Mouse (Mus musculus): Measurements from ENCODE around the gene Blnk. TPM values are rescaled to one million over a fixed set of nuclear protein-coding genes. Genes with fewer than 3 reads are reported as not detected.
A peak's percentile ranks its signal among the peaks of the same experiment; 100 is the strongest.

Gene Blnk
- polyA plus RNA-seq, 1 experiment from 2014 or later = 0.48 TPM

DNA sequence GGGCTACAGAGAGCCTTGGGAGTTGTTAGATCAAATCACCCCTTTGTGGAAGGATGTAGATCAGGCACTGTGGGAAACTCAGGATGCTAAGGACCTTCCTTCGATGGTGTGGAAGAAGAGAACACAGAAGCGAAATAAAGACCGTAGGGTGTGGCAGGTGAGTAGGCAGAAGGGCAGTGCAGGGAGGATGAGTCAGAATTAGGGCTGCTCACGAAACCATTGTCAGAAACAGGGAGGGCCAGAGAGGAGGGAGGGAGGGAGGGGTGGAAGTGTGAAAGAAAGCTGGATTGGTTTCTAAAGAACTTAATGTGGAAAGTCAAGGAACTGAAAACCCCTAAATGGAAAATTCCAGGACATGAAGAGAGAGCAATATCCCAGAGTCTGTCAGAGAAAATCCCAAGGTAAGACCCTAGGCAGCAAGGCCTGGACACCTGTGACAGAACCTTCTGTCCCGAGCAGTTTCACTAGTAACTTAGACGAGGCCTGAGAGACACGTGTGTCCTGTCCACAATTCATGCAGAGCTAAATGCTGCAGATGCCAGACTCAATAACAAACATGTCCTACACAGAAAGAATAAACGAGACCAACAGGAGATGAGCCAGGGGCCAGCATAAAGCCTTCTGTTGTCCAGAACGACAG is 4.3 kb downstream of the Blnk start:
- 63% methylated on average over 9 of the region's 9 CpGs for WGBS (ENCODE audit: insufficient replicate concordance)
- Histone ChIP-seq H3K27me3 (peaks cover 6% of the 10 kb centered on the region), H3K36me3 (no peaks in the 10 kb centered on the region), H3K27ac (no peak overlapping the region), H3K4me3 (replicated peaks) (no peak overlapping the region), H3K4me1 (replicated peaks) (0 out of 2 replicates have a peak, but pooled peaks cover 13% of the 10 kb centered on the region), H3K4me2 (no peak overlapping the region), H3K9me3 (replicated peaks) (no peaks in the 10 kb centered on the region), H3K9ac (no peak overlapping the region)
- no peak for ATAC-seq (ENCODE audit: low read depth)
- no peak for DNase-seq

DNA sequence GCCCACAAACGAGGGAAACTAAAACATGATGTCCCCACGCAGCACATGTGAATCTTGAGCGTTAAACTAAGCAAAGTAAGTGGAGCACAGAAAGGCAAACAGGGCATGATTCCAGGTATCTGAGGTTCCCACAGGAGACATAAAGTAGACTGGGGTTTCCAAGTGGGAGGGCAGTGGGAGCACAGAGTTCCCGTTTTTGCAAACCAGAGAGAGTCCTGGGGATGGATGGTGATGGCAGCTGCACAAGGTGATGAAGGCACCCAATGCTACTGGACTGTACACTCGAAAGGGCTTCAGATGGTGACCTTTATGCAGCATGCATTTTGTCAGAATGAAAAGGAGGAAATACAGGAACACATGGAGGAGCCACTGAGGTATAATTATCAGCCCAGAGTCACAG is 5.5 kb downstream of the Blnk start:
- peaks cover 6% of the 10 kb centered on the region for H3K27me3 ChIP-seq
- no peaks in the 10 kb centered on the region for H3K9me3 ChIP-seq (replicated peaks)
- H3K4me3 ChIP-seq (replicated peaks) = no peak overlapping the region
- no peak overlapping the region for H3K9ac ChIP-seq
- no peaks in the 10 kb centered on the region for H3K36me3 ChIP-seq
- H3K27ac ChIP-seq = no peak overlapping the region
- WGBS (ENCODE audit: insufficient replicate concordance) = 66% methylated on average over 5 of the region's 5 CpGs
- DNase-seq (no peak), ATAC-seq (ENCODE audit: low read depth) (no peak)
- no peak overlapping the region for H3K4me2 ChIP-seq
- H3K4me1 ChIP-seq (replicated peaks) = 0 out of 2 replicates have a peak, but pooled peaks cover 8% of the 10 kb centered on the region

DNA sequence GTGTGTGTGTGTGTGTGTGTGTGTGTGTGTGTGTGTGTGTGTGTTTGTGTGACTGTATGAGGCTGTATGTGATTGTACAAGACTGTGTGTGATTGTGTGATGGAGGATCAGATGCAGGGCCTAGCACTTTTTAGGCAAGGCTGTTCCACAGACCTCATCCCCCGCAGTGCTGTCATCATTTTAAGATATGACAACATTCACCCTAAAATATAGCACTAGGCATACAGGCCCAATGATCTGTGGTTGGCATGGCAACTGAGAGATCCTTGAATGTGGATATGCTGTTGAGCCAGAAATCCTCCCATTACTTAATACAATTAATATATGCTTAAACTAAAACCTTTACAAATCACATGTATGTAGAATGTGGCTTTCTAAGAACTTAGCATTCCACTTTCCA is 9.8 kb downstream of the Blnk start:
- DNase-seq (no peak), ATAC-seq (ENCODE audit: low read depth) (no peak)
- 82% methylated on average over 1 of the region's 1 CpGs for WGBS (ENCODE audit: insufficient replicate concordance)
- Histone ChIP-seq H3K27ac (no peak overlapping the region), H3K4me1 (replicated peaks) (no peaks in the 10 kb centered on the region), H3K4me2 (no peak overlapping the region), H3K9me3 (replicated peaks) (no peaks in the 10 kb centered on the region), H3K4me3 (replicated peaks) (no peak overlapping the region), H3K27me3 (peaks cover 2% of the 10 kb centered on the region), H3K36me3 (no peaks in the 10 kb centered on the region), H3K9ac (no peak overlapping the region)

DNA sequence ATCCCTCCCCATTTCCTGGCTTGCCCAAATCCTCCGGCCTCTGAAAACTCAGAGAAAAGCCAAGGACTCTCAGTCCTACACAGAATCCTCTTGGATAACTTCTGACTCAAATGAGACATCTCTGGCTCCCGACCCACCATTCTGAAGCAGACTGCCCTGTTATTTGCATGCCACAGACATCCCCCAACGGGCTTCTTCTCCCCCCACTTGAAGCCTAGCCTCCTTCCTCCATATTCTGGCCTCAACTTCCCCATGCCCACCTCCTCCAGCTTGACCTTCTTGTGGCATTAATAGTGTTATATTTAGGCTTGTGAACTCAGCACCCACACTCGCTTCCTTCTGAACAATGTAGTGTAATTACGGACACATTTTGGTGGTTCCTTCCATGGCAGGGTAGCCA is 13.7 kb downstream of the Blnk start:
- WGBS (ENCODE audit: insufficient replicate concordance) = 50% methylated on average over 5 of the region's 5 CpGs

DNA sequence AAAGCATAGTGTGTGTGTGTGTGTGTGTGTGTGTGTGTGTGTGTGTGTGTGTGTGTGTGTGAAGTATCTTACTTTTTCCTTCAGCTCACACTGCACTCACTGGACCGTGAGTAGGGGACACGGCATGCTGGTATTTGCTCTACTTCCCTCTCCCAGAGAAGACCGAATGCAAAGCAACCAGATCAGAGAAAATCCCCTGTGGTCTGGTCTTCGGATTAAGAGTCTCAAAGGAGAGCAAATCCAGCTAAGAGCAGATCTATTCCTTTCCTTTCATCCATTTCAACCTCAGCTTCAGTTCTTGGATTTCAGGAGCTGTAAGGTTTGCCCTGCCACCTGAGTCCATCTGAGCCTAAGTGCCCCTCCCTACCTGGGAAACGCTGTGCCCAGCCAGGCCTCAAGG is 16.3 kb downstream of the Blnk start:
- 64% methylated on average over 5 of the region's 5 CpGs for WGBS (ENCODE audit: insufficient replicate concordance)
- ATAC-seq (ENCODE audit: low read depth) (no peak), DNase-seq (no peak)
- H3K4me2 ChIP-seq = no peak overlapping the region
- peak overlapping the region; percentile 90 for H3K27ac ChIP-seq
- H3K4me3 ChIP-seq (replicated peaks) = no peak overlapping the region
- H3K36me3 ChIP-seq = no peaks in the 10 kb centered on the region
- peak overlapping the region; percentile 60 for H3K9ac ChIP-seq
- H3K4me1 ChIP-seq (replicated peaks) = peaks cover 29% of the 10 kb centered on the region
- H3K9me3 ChIP-seq (replicated peaks) = no peaks in the 10 kb centered on the region
- H3K27me3 ChIP-seq = no peaks in the 10 kb centered on the region; the same call in 1 of the 2 replicates

More for the DNA sequence above, 13.7 kb downstream of the Blnk start:
- no peak for ATAC-seq (ENCODE audit: low read depth)
- Histone ChIP-seq H3K27me3 (no peaks in the 10 kb centered on the region; the same call in 1 of the 2 replicates), H3K27ac (no peak overlapping the region), H3K4me3 (replicated peaks) (no peak overlapping the region), H3K4me2 (no peak overlapping the region), H3K9me3 (replicated peaks) (no peaks in the 10 kb centered on the region), H3K4me1 (replicated peaks) (peaks cover 22% of the 10 kb centered on the region), H3K36me3 (no peaks in the 10 kb centered on the region), H3K9ac (no peak overlapping the region)
- no peak for DNase-seq

DNA sequence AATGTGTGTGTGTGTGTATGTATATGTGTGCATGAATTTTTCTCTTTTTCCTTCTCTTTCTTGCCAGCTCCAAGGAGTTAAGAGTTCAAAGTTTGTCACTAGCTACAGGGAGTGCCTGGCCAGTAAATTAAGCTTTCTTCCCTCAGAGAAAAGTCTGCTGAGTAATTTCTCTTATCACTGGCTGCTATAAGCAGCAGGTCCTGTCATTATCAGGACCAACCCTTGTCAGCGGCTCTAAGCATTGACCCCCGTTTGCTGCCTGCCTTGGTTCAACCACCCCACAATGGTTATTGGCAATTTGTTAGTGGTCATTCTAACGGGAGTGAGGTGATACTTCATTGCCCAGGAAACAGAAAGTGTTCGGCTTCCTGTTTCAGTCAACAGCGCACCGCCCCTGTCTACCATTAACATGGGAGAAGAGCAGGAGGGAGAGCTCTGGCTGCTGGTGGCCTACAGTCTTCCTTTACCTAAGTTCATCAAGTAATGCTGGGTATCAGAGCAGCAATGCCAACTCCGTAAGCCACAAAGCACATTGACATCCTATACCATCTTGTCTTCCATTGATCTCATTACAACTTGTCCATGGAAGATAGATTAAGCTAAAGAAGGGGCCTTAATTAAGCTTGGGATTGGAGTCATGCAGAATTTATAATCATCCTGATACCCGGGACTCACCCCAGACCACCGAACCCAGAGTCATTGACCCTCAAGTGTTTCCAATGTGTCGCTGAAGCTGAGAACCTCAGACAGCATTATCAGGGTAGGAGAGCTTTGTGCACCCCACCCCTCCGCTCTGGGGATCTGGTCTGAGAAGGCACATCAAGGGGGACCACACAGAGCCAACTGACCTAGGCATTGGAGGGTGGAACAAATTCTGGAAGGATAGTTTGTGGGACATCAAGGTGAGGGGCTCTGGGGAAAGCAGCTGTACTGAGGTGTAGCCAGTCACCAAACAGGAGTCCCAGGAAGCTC is 17.1 kb downstream of the Blnk start:
- peak; percentile 38 for DNase-seq
- ATAC-seq (ENCODE audit: low read depth) = peak; percentile 94
- peaks cover 34% of the 10 kb centered on the region for H3K4me1 ChIP-seq (replicated peaks)
- peak overlapping the region; percentile 90 for H3K27ac ChIP-seq
- H3K9ac ChIP-seq = peak overlapping the region; percentile 60
- peak overlapping the region; percentile 59 for H3K4me2 ChIP-seq
- WGBS (ENCODE audit: insufficient replicate concordance) = 33% methylated on average over 11 of the region's 11 CpGs
- H3K27me3 ChIP-seq = no peaks in the 10 kb centered on the region; the same call in 1 of the 2 replicates
- H3K4me3 ChIP-seq (replicated peaks) = peak overlapping the region; percentile 24; the same call in 1 of the 2 replicates
- H3K36me3 ChIP-seq = no peaks in the 10 kb centered on the region
- no peaks in the 10 kb centered on the region for H3K9me3 ChIP-seq (replicated peaks)

DNA sequence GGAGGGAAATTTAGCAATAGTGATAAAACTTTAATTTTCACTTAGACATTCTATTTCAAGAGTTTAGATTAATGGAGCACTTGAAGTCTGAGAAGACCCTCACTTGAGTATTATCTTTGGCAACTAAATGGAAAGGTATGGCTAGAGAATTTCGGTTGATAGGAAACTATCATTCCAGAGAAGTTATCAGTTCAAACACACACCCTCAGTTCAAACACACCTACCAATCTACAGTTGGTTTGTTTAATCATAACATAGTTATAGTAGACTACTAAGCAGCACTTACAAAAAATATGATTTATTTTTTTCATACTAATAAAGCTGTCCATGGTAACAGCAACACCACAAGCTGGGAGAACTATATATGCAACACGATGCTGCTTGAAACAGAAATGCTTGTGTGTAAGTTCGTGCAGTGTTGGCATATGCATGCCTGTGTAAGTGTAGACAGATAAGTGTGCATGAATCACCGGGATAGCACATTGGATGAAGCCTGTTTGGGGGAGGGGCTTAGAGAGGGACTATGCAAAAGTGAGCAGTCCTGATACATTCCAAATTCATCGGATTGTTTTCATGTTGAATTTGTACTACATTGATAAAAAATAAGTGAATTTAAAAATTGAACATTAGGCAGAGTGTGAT is 22.9 kb downstream of the Blnk start:
- H3K27me3 ChIP-seq = no peaks in the 10 kb centered on the region
- DNase-seq = peak; percentile 26
- H3K36me3 ChIP-seq = no peaks in the 10 kb centered on the region
- peak overlapping the region; percentile 34 for H3K27ac ChIP-seq
- 37% methylated on average over 5 of the region's 5 CpGs for WGBS (ENCODE audit: insufficient replicate concordance)
- H3K4me3 ChIP-seq (replicated peaks) = no peak overlapping the region
- H3K9ac ChIP-seq = no peak overlapping the region
- H3K4me1 ChIP-seq (replicated peaks) = peaks cover 35% of the 10 kb centered on the region
- H3K9me3 ChIP-seq (replicated peaks) = no peaks in the 10 kb centered on the region
- peak; percentile 87 for ATAC-seq (ENCODE audit: low read depth)
- H3K4me2 ChIP-seq = peak overlapping the region; percentile 30; the same call in 1 of the 2 replicates

DNA sequence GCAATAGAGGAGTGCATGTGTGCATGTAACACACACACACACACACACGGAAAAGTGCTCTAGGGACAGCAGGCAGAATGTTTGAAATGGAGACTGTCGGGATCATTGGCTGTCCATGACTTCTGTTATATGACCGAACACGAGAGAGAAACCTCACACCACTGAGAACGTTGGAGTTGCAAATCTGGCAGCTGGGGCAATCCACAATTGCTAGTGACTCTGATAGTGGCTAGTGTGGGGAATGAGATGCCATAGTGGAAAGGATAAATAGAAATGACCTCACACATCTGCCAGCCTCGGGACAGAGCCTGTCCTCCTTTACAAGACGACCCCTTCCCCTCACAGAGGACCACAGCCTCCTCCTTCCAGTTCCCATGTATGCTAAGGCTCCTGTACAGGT is 23.6 kb downstream of the Blnk start:
- Histone ChIP-seq H3K9ac (no peak overlapping the region), H3K4me3 (replicated peaks) (no peak overlapping the region), H3K4me1 (replicated peaks) (peaks cover 34% of the 10 kb centered on the region), H3K27me3 (no peaks in the 10 kb centered on the region), H3K27ac (no peak overlapping the region), H3K9me3 (replicated peaks) (no peaks in the 10 kb centered on the region), H3K4me2 (no peak overlapping the region; the same call in 1 of the 2 replicates), H3K36me3 (no peaks in the 10 kb centered on the region)
- DNase-seq (no peak), ATAC-seq (ENCODE audit: low read depth) (no peak)
- 57% methylated on average over 7 of the region's 7 CpGs for WGBS (ENCODE audit: insufficient replicate concordance)

DNA sequence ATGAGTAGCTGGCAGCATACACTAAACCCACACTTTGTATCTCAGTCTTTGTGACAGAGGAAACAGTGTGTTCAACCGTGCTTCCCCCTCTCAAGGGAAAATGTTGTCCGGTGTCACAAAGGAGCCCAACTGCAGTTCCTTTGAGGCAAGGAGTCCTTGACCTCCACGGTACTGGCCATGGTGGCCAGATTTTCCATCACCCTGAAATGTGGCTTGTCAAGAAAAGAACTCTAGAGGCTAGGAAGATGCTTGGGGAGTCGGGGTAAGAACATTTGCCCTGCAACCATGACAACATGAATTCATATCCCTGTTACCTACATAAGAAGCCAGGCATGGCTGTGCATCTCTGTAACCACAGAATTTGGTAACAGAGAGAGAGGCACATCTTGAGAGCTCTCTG is 24.0 kb downstream of the Blnk start:
- Histone ChIP-seq H3K9ac (no peak overlapping the region), H3K27me3 (no peaks in the 10 kb centered on the region), H3K36me3 (no peaks in the 10 kb centered on the region), H3K4me1 (replicated peaks) (peaks cover 34% of the 10 kb centered on the region), H3K4me2 (no peak overlapping the region), H3K27ac (no peak overlapping the region), H3K4me3 (replicated peaks) (no peak overlapping the region), H3K9me3 (replicated peaks) (no peaks in the 10 kb centered on the region)
- no peak for ATAC-seq (ENCODE audit: low read depth)
- 58% methylated on average over 4 of the region's 4 CpGs for WGBS (ENCODE audit: insufficient replicate concordance)
- no peak for DNase-seq

DNA sequence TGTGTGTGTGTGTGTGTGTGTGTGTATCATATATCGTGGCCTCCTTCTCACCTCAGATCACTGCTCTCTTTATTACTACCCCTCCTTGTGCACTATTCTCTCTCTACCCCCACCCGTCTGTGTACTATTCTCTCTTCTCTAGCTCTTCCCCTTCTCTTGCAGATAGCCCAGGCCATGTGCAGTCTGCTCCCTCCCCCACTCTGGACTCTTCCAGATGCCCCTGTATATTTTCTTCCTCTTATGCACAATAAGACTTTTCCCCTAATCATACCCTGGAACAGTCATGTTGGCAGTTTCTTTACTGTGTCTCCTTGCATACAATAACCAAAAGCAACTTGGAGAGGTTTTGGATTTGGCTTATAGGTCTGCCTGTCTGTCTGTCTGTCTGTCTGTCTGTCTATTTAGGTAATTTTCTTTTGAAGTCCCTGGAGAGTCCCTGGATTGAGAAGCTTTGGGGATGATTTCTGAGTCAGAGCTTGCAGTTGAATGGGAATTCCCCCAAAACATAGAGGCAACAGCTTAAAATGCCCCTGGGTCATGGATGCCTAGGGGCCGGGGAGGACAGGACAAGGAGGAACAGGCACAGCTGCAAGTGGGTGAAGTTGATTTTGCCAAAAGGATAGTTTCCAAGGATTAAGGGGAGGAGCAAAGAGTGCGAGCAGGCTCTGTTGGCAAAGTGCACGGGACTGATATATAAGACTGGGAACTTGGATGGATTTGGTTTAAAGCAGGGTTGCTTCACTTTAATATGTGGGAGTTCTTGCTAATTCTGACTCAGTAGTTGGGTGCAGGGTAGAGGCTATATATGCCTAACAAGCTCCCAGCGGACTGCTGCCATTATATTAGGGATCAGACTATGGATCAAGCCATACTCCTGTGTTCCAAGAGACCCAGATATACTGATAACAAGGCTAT is 29.1 kb downstream of the Blnk start:
- no peak overlapping the region for H3K4me3 ChIP-seq (replicated peaks)
- H3K9ac ChIP-seq = no peak overlapping the region
- no peaks in the 10 kb centered on the region; the same call in 1 of the 2 replicates for H3K27me3 ChIP-seq
- peaks cover 11% of the 10 kb centered on the region for H3K4me1 ChIP-seq (replicated peaks)
- WGBS (ENCODE audit: insufficient replicate concordance) = 58% methylated on average over 6 of the region's 6 CpGs
- DNase-seq (no peak), ATAC-seq (ENCODE audit: low read depth) (no peak)
- no peak overlapping the region for H3K27ac ChIP-seq
- H3K4me2 ChIP-seq = no peak overlapping the region
- no peaks in the 10 kb centered on the region for H3K9me3 ChIP-seq (replicated peaks)
- no peaks in the 10 kb centered on the region for H3K36me3 ChIP-seq
